In genomic region chr13:63279807-63280206, GRCm38 (mm10) we compare ENCODE assay signal across 10 mouse cellular contexts.
DNase-seq lines count a peak whose midpoint lies in the region; ATAC-seq and TF ChIP-seq lines count a peak whose summit lies in the region.
"Had no signal": no experiment of that assay in that cellular context is flagged by ENCODE, and none has a peak within 500 bp of the region (broad histone marks: within the 10 kb centered on the region; RNA-seq: fewer than 3 reads in every experiment).

No protein-coding gene starts in this region.

- no peak for ATAC-seq in hindbrain, embryonic 11.5 days (ENCODE audit: low FRiP score)
- ATAC-seq in midbrain, embryonic 11.5 days (ENCODE audit: low FRiP score), result no peak
- no peak for ATAC-seq in midbrain, embryonic 15.5 days (replicated peaks)
- ATAC-seq in intestine, embryonic 14.5 days (replicated peaks; ENCODE audit: low FRiP score, low TSS enrichment, low read depth), result no peak
- ATAC-seq in stomach, postnatal 0 days (ENCODE audit: low FRiP score, low TSS enrichment), result no peak

- H3K9me3 ChIP-seq in hindbrain, embryonic 10.5 days, result no peaks in the 10 kb centered on the region
- no peaks in the 10 kb centered on the region for H3K9me3 ChIP-seq in hindbrain, embryonic 11.5 days (ENCODE audit: control insufficient read depth, low read length)
- no peaks in the 10 kb centered on the region for H3K9me3 ChIP-seq in midbrain, embryonic 11.5 days (ENCODE audit: control insufficient read depth, low read length)
- H3K9me3 ChIP-seq in midbrain, embryonic 15.5 days, result no peaks in the 10 kb centered on the region
- H3K9me3 ChIP-seq in intestine, embryonic 14.5 days (ENCODE audit: control insufficient read depth, low read length), result no peaks in the 10 kb centered on the region
- no peaks in the 10 kb centered on the region for H3K9me3 ChIP-seq in stomach, postnatal 0 days (ENCODE audit: control insufficient read depth, low read length)

- peaks cover 37% of the 10 kb centered on the region for H3K4me1 ChIP-seq in hindbrain, embryonic 10.5 days (replicated peaks)
- peaks cover 9% of the 10 kb centered on the region for H3K4me1 ChIP-seq in hindbrain, embryonic 11.5 days (replicated peaks; ENCODE audit: control insufficient read depth, insufficient read depth, low read length)
- peaks cover 25% of the 10 kb centered on the region for H3K4me1 ChIP-seq in midbrain, embryonic 11.5 days (ENCODE audit: control insufficient read depth, insufficient read depth, low read length)
- peaks cover 9% of the 10 kb centered on the region for H3K4me1 ChIP-seq in midbrain, embryonic 15.5 days
- H3K4me1 ChIP-seq in intestine, embryonic 14.5 days (replicated peaks; ENCODE audit: control insufficient read depth, insufficient read depth, low read length), result peaks cover 45% of the 10 kb centered on the region
- peaks cover 25% of the 10 kb centered on the region for H3K4me1 ChIP-seq in stomach, postnatal 0 days (replicated peaks; ENCODE audit: control insufficient read depth, insufficient read depth)

- H3K27me3 ChIP-seq in hindbrain, embryonic 10.5 days (ENCODE audit: insufficient read depth, poor library complexity, severe bottlenecking), result peaks cover 51% of the 10 kb centered on the region
- 0 out of 2 replicates have a peak, but pooled peaks cover 2% of the 10 kb centered on the region for H3K27me3 ChIP-seq in hindbrain, embryonic 11.5 days (ENCODE audit: control insufficient read depth, insufficient read depth, low read length)
- no peaks in the 10 kb centered on the region for H3K27me3 ChIP-seq in midbrain, embryonic 11.5 days (ENCODE audit: control insufficient read depth, insufficient read depth, low read length)
- no peaks in the 10 kb centered on the region for H3K27me3 ChIP-seq in midbrain, embryonic 15.5 days (replicated peaks)
- no peaks in the 10 kb centered on the region for H3K27me3 ChIP-seq in intestine, embryonic 14.5 days (replicated peaks; ENCODE audit: control insufficient read depth, insufficient read depth, low read length)
- no peaks in the 10 kb centered on the region for H3K27me3 ChIP-seq in stomach, postnatal 0 days (ENCODE audit: control insufficient read depth, insufficient read depth, low read length)

- WGBS in hindbrain, embryonic 10.5 days, result 51% methylated on average over 8 of the region's 8 CpGs
- WGBS in hindbrain, embryonic 11.5 days, result 54% methylated on average over 8 of the region's 8 CpGs
- WGBS in midbrain, embryonic 11.5 days, result 63% methylated on average over 8 of the region's 8 CpGs
- 56% methylated on average over 8 of the region's 8 CpGs for WGBS in midbrain, embryonic 15.5 days
- 42% methylated on average over 8 of the region's 8 CpGs for WGBS in intestine, embryonic 14.5 days
- 26% methylated on average over 8 of the region's 8 CpGs for WGBS in stomach, postnatal 0 days

- peak overlapping the region; percentile 31 for H3K4me3 ChIP-seq in hindbrain, embryonic 10.5 days
- H3K4me3 ChIP-seq in hindbrain, embryonic 11.5 days (ENCODE audit: low read depth, low read length), result no peak overlapping the region
- H3K4me3 ChIP-seq in midbrain, embryonic 11.5 days (ENCODE audit: low read depth, low read length), result no peak overlapping the region
- no peak overlapping the region for H3K4me3 ChIP-seq in midbrain, embryonic 15.5 days
- peak overlapping the region; percentile 21 for H3K4me3 ChIP-seq in intestine, embryonic 14.5 days (ENCODE audit: low read depth, low read length)
- H3K4me3 ChIP-seq in stomach, postnatal 0 days (ENCODE audit: low read depth, low read length), result peak overlapping the region; percentile 47

- H3K4me2 ChIP-seq in hindbrain, embryonic 11.5 days (replicated peaks; ENCODE audit: low read depth, low read length), result no peak overlapping the region
- H3K4me2 ChIP-seq in midbrain, embryonic 11.5 days, result 0 out of 2 replicates have a peak overlapping the region, but pooled peaks have one; percentile 7
- H3K4me2 ChIP-seq in midbrain, embryonic 15.5 days, result no peak overlapping the region
- H3K4me2 ChIP-seq in intestine, embryonic 14.5 days (ENCODE audit: low read length), result peak overlapping the region; percentile 41
- H3K4me2 ChIP-seq in stomach, postnatal 0 days (replicated peaks; ENCODE audit: low read depth), result peak overlapping the region; percentile 61

- H3K9ac ChIP-seq in hindbrain, embryonic 11.5 days (ENCODE audit: low read depth, low read length), result no peak overlapping the region
- H3K9ac ChIP-seq in midbrain, embryonic 11.5 days (ENCODE audit: low read length), result no peak overlapping the region
- no peak overlapping the region for H3K9ac ChIP-seq in midbrain, embryonic 15.5 days
- peak overlapping the region; percentile 31; the same call in 1 of the 2 replicates for H3K9ac ChIP-seq in intestine, embryonic 14.5 days (ENCODE audit: low read length)
- peak overlapping the region; percentile 47 for H3K9ac ChIP-seq in stomach, postnatal 0 days (ENCODE audit: low read length)

- peaks cover 16% of the 10 kb centered on the region; the same call in 1 of the 2 replicates for H3K36me3 ChIP-seq in hindbrain, embryonic 10.5 days
- no peaks in the 10 kb centered on the region for H3K36me3 ChIP-seq in hindbrain, embryonic 11.5 days (ENCODE audit: control insufficient read depth, insufficient read depth, low read length)
- H3K36me3 ChIP-seq in midbrain, embryonic 11.5 days (ENCODE audit: control insufficient read depth, insufficient read depth, low read length), result no peaks in the 10 kb centered on the region
- H3K36me3 ChIP-seq in midbrain, embryonic 15.5 days (replicated peaks), result no peaks in the 10 kb centered on the region; the same call in 1 of the 2 replicates
- H3K36me3 ChIP-seq in intestine, embryonic 14.5 days (ENCODE audit: control insufficient read depth, insufficient read depth, low read length), result peaks cover 27% of the 10 kb centered on the region
- H3K36me3 ChIP-seq in stomach, postnatal 0 days (ENCODE audit: control insufficient read depth, insufficient read depth, low read length), result peaks cover 9% of the 10 kb centered on the region; the same call in 1 of the 2 replicates

- peak overlapping the region; percentile 84; the same call in 1 of the 2 replicates for H3K27ac ChIP-seq in hindbrain, embryonic 10.5 days
- no peak overlapping the region for H3K27ac ChIP-seq in hindbrain, embryonic 11.5 days (ENCODE audit: low read depth, low read length)
- H3K27ac ChIP-seq in midbrain, embryonic 11.5 days (ENCODE audit: low read depth, low read length), result no peak overlapping the region
- H3K27ac ChIP-seq in midbrain, embryonic 15.5 days, result no peak overlapping the region
- H3K27ac ChIP-seq in intestine, embryonic 14.5 days (ENCODE audit: low read depth), result peak overlapping the region; percentile 76
- H3K27ac ChIP-seq in stomach, postnatal 0 days (replicated peaks), result peak overlapping the region; percentile 89

- no peak for TF ChIP-seq EP300 in stomach, postnatal 0 days (optimal IDR thresholded peaks at IDR 0.05)

- 0 out of 2 replicates have a peak, but pooled peaks have one; percentile 4 for TF ChIP-seq CTCF in stomach, postnatal 0 days (IDR thresholded peaks at IDR 0.05; ENCODE audit: low read depth)

- DNase-seq in hindbrain, embryonic 10.5 days (ENCODE audit: low spot score), result no peak
- no peak for DNase-seq in hindbrain, embryonic 11.5 days (ENCODE audit: low spot score)
- DNase-seq in midbrain, embryonic 11.5 days (ENCODE audit: low spot score, missing footprints), result no peak
- DNase-seq in intestine, embryonic 14.5 days (ENCODE audit: low spot score), result no peak
- no peak for DNase-seq in stomach, postnatal 0 days (ENCODE audit: low spot score)
- DNase-seq in spleen, postnatal 10 days (ENCODE audit: low spot score in 2 of 2), result no peak
- no peak for DNase-seq in Muller cell, postnatal 12 days (ENCODE audit: inconsistent ontology term)
- DNase-seq: embryo, embryonic 11 days; gastrocnemius, postnatal 36 days had no signal

Comparison
In these comparisons a context has a peak if more than half of its experiments do, and no peak if none do; other contexts are left out.
1. H3K27ac ChIP-seq: peak in hindbrain, embryonic 10.5 days (single experiment), intestine, embryonic 14.5 days (single experiment) and stomach, postnatal 0 days (single experiment); none in hindbrain, embryonic 11.5 days (single experiment), midbrain, embryonic 11.5 days (single experiment) and midbrain, embryonic 15.5 days (single experiment).
2. H3K4me3 ChIP-seq: peak in hindbrain, embryonic 10.5 days (single experiment), intestine, embryonic 14.5 days (single experiment) and stomach, postnatal 0 days (single experiment); none in hindbrain, embryonic 11.5 days (single experiment), midbrain, embryonic 11.5 days (single experiment) and midbrain, embryonic 15.5 days (single experiment).
3. H3K4me2 ChIP-seq: peak in midbrain, embryonic 11.5 days (single experiment), intestine, embryonic 14.5 days (single experiment) and stomach, postnatal 0 days (single experiment); none in hindbrain, embryonic 11.5 days (single experiment) and midbrain, embryonic 15.5 days (single experiment).
4. H3K9ac ChIP-seq: peak in intestine, embryonic 14.5 days (single experiment) and stomach, postnatal 0 days (single experiment); none in hindbrain, embryonic 11.5 days (single experiment), midbrain, embryonic 11.5 days (single experiment) and midbrain, embryonic 15.5 days (single experiment).